Mouse (Mus musculus) stomach, embryonic 14.5 days (tissue): Measurements from ENCODE around the gene Inha. TPM values are rescaled to one million over a fixed set of nuclear protein-coding genes. Genes with fewer than 3 reads are reported as not detected.
A peak's percentile ranks its signal among the peaks of the same experiment; 100 is the strongest.

Experiments
- ATAC-seq: fragments of 200-750 bp; cut with Nextera tagmentation; 2 replicates; pipeline ENCODE4 v1.8.0; 2017; ENCODE audit warnings: low read depth, moderate TSS enrichment; ENCODE audit not compliant: insufficient number of reproducible peaks, insufficient read depth, low FRiP score
- H3K27ac ChIP-seq: fragments of 300-500 bp; sonication (generic); 2 replicates; pipeline ENCODE4 v1.5.1; 2014; ENCODE audit warnings: mild to moderate bottlenecking, low read length, moderate library complexity, mixed read lengths
- H3K27me3 ChIP-seq: fragments of 300-500 bp; sonication (generic); 2 replicates; pipeline ENCODE4 v1.6.1; 2014; ENCODE audit warnings: low read length, control low read depth, mixed read lengths; ENCODE audit not compliant: control insufficient read depth, insufficient read depth
- H3K36me3 ChIP-seq: fragments of 300-500 bp; sonication (generic); 2 replicates; pipeline ENCODE4 v1.6.1; 2014; ENCODE audit warnings: mild to moderate bottlenecking, control low read depth, low read length, moderate library complexity, mixed read lengths; ENCODE audit not compliant: control insufficient read depth, insufficient read depth
- H3K4me1 ChIP-seq: fragments of 300-500 bp; sonication (generic); 2 replicates; pipeline ENCODE4 v1.6.1; 2014; ENCODE audit warnings: low read length, control low read depth, mixed read lengths; ENCODE audit not compliant: control insufficient read depth, insufficient read depth
- H3K4me2 ChIP-seq: fragments of 300-500 bp; sonication (generic); replicated peaks from 2 replicates; pipeline ENCODE4 v1.6.1; 2014; ENCODE audit warnings: low read depth, low read length, control low read depth
- H3K4me3 ChIP-seq: fragments of 300-500 bp; sonication (generic); 2 replicates; pipeline ENCODE4 v1.5.1; 2014; ENCODE audit warnings: low read depth, low read length, control low read depth
- H3K9ac ChIP-seq: fragments of 300-500 bp; sonication (generic); replicated peaks from 2 replicates; pipeline ENCODE4 v1.6.1; 2014; ENCODE audit warnings: low read depth, mild to moderate bottlenecking, control low read depth, low read length, moderate library complexity, mixed read lengths
- H3K9me3 ChIP-seq: fragments of 300-500 bp; sonication (generic); 2 replicates; pipeline ENCODE4 v1.6.1; 2016; ENCODE audit warnings: low read depth, low read length, control low read depth; ENCODE audit not compliant: control insufficient read depth
- WGBS: fragments of 180-500 bp; shearing (Covaris S2); extraction: QIAGEN DNeasy Blood & Tissue Kit; methylation state at CpG from one replicate; pipeline ENCODE4 v1.1.7; 2014; 5-methylcytosine and 5-hydroxymethylcytosine counted together
- polyA plus RNA-seq: library from polyadenylated mRNA; unstranded; fragments of >200 nt; fragmentation: Nextera tagmentation; extraction: Ambion mirVana; gene quantifications from 2 replicates; pipeline ENCODE4 v1.2.1, GENCODE M21; 2014

Inha gene
- polyA plus RNA-seq, 1 experiment from 2014 or later = 7.2 TPM

- Histone ChIP-seq H3K9me3 (no peaks in the 10 kb centered on the region), H3K9ac (0 out of 2 replicates have a peak within 1 kb of the TSS, but pooled peaks have one; percentile 2), H3K4me2 (peak within 1 kb of the TSS; percentile 77), H3K4me3 (peak within 1 kb of the TSS; percentile 58), H3K4me1 (peaks cover 23% of the 10 kb centered on the region), H3K27ac (peak within 1 kb of the TSS; percentile 96), H3K27me3 (no peaks in the 10 kb centered on the region), H3K36me3 (no peaks in the 10 kb centered on the region)
- under 1% methylated on average over 46 of the region's 46 CpGs for WGBS
- ATAC-seq = peak; percentile 97
These were observed 14.6 kb downstream of the Inha start, which contains the start of gene Stk11ip for GRCm38 (mm10) chr1:75521321-75522031. Gene Stk11ip (plus strand): TSS chr1:75521529.

DNA sequence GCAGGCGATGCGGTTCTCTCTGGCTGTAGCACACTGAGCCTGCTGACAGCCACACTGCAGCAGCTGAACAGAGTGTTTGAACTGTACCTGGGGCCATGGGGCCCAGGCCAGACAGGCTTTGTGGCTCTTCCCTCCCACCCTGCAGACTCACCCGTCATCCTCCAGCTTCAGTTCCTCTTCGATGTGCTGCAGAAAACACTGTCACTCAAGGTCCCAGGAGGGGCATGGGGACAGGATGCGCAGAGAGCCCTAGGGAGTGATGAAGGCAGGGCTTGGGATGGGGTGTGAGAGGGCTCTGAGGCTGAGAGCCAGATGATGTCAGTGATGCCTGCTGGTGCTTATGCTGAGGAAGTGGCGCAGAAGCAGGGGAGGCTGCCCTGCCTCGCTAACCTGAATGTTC lies 17.8 kb downstream of the Inha start:
- ATAC-seq = no peak
- Histone ChIP-seq H3K4me1 (peaks cover 13% of the 10 kb centered on the region), H3K4me3 (no peak overlapping the region), H3K9ac (no peak overlapping the region), H3K27ac (no peak overlapping the region), H3K4me2 (no peak overlapping the region), H3K27me3 (no peaks in the 10 kb centered on the region), H3K36me3 (peaks cover 13% of the 10 kb centered on the region; the same call in 1 of the 2 replicates), H3K9me3 (no peaks in the 10 kb centered on the region)
- WGBS = 87% methylated on average over 7 of the region's 7 CpGs

DNA sequence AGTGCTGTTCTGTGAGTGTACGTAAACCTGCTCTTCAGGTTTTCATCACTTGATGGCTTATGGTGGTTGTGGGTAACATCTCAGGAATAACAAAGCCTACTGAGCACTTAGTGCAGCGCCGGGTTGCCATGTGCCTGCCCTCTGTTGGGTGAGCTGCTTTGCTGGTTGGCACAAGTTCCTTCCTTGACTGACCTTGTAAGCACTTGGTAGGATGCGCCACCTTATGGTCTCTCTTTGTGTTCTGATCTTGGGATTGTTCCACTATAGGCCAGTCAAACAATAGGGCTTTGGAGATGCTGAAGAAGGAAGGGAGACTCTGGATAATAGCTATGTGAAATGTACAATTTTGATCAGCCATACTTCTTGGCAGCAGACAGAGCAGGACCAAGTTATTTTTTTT lies 23.7 kb downstream of the Inha start:
- Histone ChIP-seq H3K4me1 (no peaks in the 10 kb centered on the region), H3K27me3 (no peaks in the 10 kb centered on the region), H3K9me3 (no peaks in the 10 kb centered on the region), H3K4me2 (no peak overlapping the region), H3K27ac (no peak overlapping the region), H3K4me3 (no peak overlapping the region), H3K9ac (no peak overlapping the region), H3K36me3 (peaks cover 44% of the 10 kb centered on the region)
- no peak for ATAC-seq
- 86% methylated on average over 4 of the region's 4 CpGs for WGBS

DNA sequence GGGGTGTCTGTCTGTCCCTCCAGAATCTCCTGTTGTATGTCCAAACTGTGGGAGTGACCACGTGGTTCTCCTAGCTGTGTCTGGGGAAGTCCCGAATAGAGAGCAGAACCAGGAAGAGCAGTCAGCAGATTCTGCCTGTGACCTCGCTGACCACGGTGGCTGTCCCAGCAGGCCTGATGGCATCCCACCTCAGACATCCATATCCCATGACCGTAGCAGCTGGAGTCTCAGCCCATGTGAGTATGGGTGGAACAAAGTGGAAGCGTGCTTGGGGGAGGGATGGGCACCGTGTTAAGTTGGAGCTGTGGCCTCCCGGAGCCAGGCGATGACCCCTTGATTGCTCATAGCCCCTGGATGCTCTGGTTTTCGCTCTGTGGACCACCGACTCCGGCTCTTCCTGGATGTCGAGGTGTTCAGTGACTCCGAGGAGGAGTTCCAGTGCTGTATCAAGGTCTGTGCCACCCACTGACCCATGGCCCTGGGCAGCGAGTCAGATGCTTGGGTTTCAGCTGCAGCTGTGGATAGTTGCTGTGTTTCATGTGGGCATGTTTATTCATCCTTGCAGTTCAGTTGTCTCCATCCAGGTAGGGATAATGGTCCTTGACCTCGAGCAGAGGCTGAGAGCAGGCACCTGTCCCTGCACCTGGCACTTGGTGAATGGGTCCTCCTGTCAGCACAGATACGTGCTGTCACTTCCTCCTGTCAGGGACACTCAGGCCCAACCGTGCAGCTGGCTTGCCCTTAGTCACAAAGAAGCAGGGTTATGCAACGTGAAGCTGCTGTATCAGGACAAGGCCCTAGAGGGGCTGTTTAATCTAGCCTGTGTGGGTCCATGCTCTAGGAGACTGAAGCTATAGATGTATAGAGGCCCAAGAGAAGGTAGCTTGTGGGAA lies 25.6 kb downstream of the Inha start:
- no peaks in the 10 kb centered on the region for H3K9me3 ChIP-seq
- peaks cover 46% of the 10 kb centered on the region for H3K36me3 ChIP-seq
- no peaks in the 10 kb centered on the region for H3K27me3 ChIP-seq
- no peak overlapping the region for H3K4me3 ChIP-seq
- H3K4me1 ChIP-seq = no peaks in the 10 kb centered on the region
- no peak overlapping the region for H3K9ac ChIP-seq
- WGBS = 90% methylated on average over 19 of the region's 19 CpGs
- no peak for ATAC-seq
- H3K4me2 ChIP-seq = no peak overlapping the region
- no peak overlapping the region for H3K27ac ChIP-seq

DNA sequence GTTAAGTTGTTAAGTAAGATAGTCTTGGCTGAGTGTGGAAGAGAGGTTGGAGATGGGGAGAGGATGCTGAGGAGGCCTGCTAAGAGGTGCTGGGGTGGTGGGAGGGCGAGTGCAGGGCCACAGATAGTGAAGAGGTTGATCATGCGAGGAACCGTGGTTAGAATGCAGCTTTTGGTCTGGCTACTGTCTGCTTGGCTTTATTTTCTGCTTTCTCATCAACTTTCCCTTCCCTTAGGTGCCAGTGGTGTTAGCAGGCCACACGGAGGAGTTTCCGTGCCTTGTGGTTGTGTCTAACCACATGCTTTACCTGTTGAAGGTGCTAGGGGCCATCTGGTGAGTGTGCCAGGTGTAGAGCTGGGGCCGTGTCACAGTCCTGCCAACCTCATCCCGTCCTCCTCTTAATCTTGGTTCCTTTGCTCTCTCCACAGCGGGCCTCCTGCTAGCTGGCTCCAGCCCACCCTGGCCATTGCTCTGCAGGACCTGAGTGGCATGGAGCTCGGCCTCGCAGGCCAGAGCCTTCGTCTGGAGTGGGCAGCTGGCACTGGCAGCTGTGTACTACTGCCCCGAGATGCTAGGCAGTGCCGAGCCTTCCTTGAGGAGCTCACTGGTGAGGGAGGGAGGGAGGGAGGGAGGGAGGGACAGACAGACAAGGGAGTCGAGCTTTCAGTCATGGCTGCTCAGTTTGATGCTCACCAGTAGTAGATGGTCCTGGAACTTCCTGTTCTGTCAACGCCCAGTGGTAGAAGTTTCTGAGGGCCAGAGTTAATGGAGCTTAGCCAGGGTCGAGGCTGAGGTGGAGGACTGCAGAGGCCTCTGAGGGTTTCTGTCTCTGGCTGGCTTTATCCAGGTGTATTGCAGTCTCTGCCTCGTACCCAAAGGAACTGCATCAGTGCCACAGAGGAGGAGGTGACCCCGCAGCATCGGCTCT lies 26.7 kb downstream of the Inha start:
- no peak overlapping the region for H3K27ac ChIP-seq
- H3K4me3 ChIP-seq = no peak overlapping the region
- no peaks in the 10 kb centered on the region for H3K4me1 ChIP-seq
- no peak overlapping the region for H3K9ac ChIP-seq
- H3K4me2 ChIP-seq = no peak overlapping the region
- peaks cover 45% of the 10 kb centered on the region for H3K36me3 ChIP-seq
- H3K9me3 ChIP-seq = no peaks in the 10 kb centered on the region
- no peak; the same call in 1 of the 2 replicates for ATAC-seq
- no peaks in the 10 kb centered on the region for H3K27me3 ChIP-seq
- WGBS = 84% methylated on average over 19 of the region's 19 CpGs

GRCm38 (mm10) chr1:75537587-75537986 lies 30.7 kb downstream of the Inha start:
- no peaks in the 10 kb centered on the region for H3K27me3 ChIP-seq
- H3K4me2 ChIP-seq = no peak overlapping the region
- no peak for ATAC-seq
- H3K4me1 ChIP-seq = no peaks in the 10 kb centered on the region
- no peak overlapping the region for H3K27ac ChIP-seq
- H3K9me3 ChIP-seq = no peaks in the 10 kb centered on the region
- no peak overlapping the region for H3K4me3 ChIP-seq
- peaks cover 26% of the 10 kb centered on the region for H3K36me3 ChIP-seq
- H3K9ac ChIP-seq = no peak overlapping the region
- 72% methylated on average over 2 of the region's 2 CpGs for WGBS

DNA sequence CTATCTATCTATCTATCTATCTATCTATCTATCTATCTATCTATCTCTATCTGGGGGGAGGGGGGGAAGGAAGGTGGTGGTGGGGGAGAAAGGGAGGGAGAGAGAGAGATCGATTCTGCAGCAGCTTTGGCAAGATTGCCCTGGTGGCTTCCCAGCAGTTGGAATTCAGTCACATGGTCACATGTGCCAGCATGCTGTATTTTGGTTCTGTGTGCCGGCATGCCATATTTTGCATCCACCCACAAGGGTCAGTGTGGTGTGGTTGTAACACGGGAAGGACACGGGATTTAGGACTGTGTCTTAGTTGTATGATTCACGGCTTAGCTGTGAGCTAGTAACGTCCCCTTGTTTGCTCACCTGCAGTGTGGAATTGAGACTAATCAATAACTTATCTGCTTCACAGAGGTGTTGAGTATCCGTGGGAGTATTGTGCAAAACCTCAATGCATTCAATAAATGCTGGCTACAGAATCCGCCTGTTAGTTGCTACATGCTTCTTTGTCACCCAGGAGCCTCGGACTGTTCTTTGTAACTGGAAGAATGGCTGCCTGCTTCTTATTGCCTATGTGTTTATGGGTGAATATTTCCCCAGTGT lies 31.8 kb downstream of the Inha start:
- Histone ChIP-seq H3K9me3 (no peaks in the 10 kb centered on the region), H3K4me2 (no peak overlapping the region), H3K27ac (no peak overlapping the region), H3K4me1 (no peaks in the 10 kb centered on the region), H3K27me3 (no peaks in the 10 kb centered on the region), H3K36me3 (peaks cover 22% of the 10 kb centered on the region; the same call in 1 of the 2 replicates), H3K9ac (no peak overlapping the region), H3K4me3 (no peak overlapping the region)
- no peak for ATAC-seq
- WGBS = 68% methylated on average over 9 of the region's 9 CpGs
